Mouse (Mus musculus) cerebellum, adult 2 months (tissue): ENCODE results near the gene Epas1.

ENCODE experiments used
- CTCF ChIP-seq: fragments of 200-500 bp; IDR thresholded peaks from 2 replicates; pipeline ENCODE4 v1.5.1; 2011; ENCODE audit warnings: low read depth, mild to moderate bottlenecking, control low read depth, low read length, moderate library complexity, borderline replicate concordance; ENCODE audit not compliant: insufficient read depth
- POLR2A ChIP-seq: fragments of 200-500 bp; IDR thresholded peaks from 2 replicates; pipeline ENCODE4 v1.6.1; 2011; ENCODE audit warnings: low read length, control low read depth, borderline replicate concordance; ENCODE audit not compliant: insufficient read depth

DNA sequence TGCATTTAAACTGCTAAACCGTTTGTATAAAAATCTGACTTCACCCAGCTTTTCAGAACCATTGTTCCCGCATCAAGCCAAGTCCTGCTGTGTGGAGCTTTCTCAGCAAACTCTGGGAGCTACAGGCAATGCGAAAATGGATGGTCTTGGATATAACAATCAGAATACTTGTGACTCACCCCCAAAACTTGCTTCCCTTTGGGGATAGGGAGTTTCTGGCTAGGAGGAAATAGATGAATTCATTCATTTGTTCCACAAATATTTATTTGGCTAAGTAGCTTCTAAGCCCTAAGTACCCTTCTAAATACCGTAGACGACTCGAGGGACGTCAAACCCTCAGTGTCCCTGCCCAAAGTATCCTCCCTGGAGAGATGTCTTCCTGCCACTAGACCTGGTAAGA, 27.0 kb upstream of the Epas1 start:
- TF ChIP-seq POLR2A (no peak), CTCF (no peak)
